Mouse (Mus musculus) liver, postnatal 0 days (tissue): ENCODE measurements around the gene Syt13.

Source experiments
- CTCF ChIP-seq: sonication (generic); IDR thresholded peaks from 2 replicates; pipeline ENCODE4 v1.5.1; 2016; ENCODE audit warnings: antibody characterized with exemption, low read depth
- EP300 ChIP-seq: IDR thresholded peaks from 2 replicates; pipeline ENCODE4 v1.6.1; 2016; ENCODE audit warnings: antibody characterized with exemption, low read depth, mild to moderate bottlenecking

DNA sequence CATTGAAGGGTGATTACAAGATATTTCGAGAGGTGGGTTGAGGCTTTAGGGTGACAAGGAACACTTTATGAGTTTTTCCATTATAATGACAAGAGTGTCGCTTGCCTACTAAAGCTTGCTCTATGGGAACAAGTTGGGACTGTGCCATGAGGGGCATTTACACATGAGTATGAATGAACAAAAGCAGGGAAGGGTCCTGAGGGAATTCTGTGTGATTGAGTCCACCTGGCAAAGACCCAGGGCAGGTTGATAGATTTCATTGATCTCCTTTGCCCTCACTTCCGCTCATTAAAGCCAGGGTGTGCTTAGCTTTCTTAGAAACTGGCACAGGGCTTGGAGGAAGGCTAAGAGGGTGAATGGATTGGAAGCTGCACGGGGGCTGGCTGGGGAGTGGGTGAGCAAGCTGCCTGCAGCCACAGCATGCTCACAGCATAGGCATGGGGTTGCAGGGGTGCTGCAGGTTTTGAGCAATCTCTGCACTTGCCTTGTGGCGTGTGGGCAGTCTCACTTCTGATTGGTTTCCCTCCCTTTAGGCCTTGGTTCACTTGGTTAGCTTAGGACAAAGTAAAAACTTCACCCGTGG lies 9.9 kb downstream of the Syt13 start:
- TF ChIP-seq CTCF (no peak), EP300 (no peak)
